Mouse (Mus musculus): ENCODE measurements around the gene Paqr7.

Gene Paqr7

DNA sequence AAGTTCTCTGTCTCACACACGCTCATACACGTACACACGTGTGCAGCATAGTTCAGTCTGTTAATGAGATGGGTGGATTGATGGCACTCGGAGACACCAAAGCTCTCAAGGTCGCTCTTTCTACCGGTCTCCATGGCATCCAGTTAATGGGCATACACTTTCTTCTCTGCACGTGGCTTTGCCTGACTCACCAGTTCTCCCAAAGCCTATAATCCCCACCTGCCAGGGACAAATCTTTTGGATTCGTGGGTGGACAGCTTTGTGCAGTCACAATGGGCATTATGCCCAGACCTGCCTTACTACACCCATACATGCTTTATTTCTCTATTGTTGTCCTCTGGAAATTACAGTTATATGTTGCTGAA is 39.3 kb downstream of the Paqr7 start:
- DNase-seq (ENCODE audit: low read depth): no peak

DNA sequence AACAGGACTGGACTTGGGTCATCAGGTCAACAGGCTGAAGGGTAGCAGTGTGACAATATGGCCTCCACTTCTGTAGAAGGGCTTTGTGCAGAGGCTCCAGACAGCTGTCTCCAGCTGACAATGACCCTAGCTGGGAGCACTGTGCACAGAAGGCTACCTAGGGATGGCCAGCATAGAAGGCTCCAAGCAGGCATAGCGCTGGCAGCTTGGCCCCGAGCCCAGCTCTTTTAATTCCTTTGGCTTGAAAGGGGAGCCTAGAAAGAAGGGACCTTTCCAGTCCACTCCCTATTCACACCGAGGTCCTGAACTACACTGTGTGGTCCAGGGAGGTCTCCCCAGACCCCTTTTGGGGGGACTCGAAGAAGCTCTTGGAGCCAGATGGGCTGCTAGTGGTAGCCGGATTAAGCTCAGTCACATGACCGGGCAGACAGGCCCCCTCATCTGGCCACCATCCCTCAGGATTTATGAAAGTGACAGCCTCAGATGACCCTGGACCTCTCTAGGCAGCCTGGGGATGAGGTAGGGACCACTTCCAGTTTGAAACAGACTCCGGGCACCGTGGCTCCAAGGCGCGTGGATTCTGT is 42.6 kb downstream of the Paqr7 start:
- no peak for DNase-seq (ENCODE audit: low read depth)

DNA sequence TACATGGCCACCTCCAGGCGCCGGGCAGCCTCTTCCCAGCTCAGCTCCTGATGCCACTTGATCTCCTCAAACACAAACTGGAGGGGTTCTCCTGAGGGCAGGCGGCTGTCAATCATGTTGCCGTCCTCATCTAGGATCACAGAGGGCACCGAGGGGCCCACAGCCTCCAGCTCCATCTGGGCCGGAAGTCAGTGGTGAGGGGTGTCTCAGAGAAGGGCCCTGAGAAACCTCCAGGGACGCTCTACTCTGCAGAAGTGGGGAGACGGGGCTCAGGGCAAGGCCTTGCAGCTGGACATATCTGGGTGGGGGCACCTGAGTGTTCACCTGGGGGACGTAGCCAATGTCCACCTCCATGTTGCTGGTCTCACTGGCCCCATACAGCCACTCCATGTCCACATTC is 46.2 kb downstream of the Paqr7 start:
- DNase-seq (ENCODE audit: low read depth): no peak

DNA sequence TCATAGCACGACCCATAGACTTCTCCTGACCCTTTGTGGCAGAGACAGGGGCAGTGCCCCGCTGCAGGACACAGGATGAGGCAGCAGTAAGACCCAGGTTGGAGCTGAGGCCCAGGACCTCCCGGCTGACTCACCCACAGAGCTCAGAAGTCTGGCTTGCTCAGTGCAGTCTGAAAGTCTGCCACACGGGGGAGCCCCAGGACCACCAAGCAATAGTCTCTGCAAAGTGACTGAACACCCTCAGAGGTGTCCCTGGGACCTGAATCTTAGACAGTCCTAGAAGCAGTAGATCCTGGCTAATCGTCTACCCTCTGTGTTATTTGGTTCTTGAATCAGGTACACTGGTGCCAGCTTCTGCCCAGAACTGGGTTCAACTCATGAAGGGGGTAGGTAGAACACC is 46.8 kb downstream of the Paqr7 start:
- peak; percentile 89 for DNase-seq (ENCODE audit: low read depth)

DNA sequence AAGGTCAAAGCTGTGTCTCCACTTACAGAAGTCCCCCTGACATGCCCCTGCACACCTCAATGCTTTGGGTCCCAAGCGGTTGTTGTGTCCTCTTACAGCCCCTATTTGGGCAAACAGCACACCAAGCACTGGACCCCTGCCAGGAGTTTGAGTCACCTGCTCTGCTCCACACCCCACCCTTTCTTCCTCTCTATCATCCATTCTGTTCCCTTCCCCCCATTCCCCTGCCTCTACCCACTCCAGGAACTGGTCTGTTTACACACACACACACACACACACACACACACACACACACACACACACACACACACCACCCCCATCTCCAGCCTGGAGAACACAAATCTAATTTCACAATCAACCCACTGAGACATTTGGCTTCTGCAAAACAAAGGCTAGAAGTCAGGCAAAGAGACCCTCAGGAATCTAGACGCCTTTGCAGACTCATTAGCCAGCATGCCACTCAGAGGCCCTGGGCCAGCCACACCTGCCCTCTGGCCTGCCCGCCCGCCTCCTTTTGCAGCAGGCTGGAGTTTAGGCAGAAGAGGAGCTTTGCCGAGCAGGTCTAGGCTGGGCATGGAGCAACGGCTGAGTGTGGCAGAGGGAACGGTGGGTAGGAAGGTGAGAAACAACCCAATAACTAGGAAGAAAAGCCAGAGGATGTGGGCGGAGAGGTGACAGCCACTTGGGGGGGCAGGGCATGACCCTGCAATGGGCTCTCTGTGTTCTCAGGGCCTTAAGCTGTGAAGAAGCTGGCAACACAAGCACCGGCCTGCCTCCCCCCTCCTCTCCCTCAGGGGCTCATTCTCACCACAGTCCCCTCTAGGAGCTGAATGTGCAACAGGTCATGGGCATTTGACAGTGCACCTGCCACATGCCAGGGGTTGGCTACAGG is 50.6 kb downstream of the Paqr7 start:
- DNase-seq (ENCODE audit: low read depth): no peak

DNA sequence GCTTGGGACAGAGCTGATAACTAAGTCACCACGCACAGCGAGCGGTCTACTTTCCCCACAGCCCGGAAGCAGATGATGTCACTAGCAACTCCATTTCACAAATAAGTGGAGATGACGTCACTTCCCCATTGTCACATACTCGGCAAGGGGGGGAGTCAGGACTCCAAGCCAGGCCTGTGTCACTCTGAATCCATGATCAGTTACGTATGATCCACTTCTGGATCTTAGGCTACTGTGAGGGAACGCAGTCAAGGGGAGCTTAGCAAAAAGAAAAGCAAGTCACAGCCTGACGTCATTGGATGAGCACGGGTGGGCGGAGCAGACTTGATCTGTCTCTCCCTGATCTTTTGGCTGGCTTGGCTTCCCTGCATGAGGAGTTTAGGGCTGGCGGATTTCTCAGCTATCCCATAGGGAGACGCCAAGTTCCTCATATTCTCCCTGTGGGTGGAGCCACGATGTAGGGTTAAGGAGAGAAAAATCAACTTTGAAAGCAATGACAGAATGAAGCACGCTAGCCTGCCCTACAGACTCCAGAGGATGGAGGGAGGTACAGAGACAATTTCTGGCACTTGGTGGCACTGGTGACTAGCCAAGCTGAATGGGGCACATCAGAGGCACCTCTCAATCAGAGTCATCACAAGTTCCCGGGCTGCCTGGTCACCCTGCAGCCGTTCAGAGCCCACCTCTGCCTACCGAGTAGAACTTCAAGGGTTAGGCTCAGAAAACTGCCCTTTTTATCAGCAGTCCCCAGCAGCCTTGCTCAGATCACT is 51.9 kb downstream of the Paqr7 start:
- DNase-seq (ENCODE audit: low read depth): peak; percentile 70

DNA sequence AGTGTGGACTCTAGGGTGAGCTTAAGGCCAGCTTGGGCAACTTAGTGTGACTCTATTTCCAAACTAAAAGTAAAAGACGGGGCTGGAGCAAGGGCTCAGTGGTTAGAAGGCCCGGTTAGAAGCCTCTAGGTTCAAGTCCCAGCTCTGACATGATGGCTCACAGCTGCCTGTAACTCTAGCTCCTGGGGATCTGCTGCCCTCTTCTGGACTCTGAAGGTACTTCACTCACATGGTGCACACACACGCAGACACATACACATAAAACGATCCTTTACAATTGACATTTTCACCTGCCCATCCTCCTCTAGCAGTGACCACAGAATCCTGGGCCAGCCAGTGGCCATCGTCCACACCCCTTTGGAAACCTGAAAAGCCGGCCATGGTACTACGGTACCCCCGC is 53.4 kb downstream of the Paqr7 start:
- no peak for DNase-seq (ENCODE audit: low read depth)

DNA sequence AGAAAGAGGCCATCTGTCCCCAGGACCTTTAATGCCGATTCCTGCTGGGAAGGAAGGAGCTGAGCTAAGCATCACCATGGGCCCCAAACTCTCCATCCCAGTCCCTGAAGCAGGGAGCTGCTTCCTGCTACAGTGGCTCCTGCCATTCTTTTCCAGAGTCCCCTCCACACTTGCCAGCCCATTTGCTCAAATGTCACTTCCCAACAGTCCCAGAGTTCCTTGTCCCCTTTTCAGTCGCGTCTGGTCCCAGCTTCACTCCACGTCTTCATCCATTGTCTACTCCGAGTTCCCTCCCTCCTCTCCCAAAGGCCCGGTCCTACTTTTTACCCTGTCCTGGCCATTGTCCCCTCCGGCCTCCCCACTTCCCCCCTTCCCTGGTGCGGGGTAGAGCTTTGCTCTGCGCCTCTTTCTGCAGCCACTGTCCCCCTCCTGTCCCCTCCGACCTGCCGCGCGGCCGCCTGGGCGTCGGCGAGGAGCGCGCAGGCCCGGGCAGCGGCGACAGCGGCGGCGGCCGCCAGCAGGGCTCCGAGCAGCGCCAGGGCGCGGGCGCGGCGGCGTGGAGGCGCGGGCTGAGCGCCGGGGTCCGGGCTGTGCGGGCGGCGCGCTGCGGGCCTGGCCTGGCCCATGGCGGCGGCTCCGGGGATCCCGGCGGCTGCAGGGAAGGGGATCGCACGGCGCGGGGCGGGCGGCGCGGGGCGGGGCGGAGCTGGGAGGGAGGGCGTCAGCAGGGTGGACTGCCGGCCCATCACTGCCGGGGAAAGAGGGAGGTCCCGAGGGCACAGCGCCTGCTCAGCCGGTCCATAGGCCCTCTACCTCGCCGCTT is 55.2 kb downstream of the Paqr7 start, which contains the start of gene Selenon:
Selenon (minus strand) TSS at position 673 of the 823 bp plus-strand sequence.
- no peak for DNase-seq (ENCODE audit: low read depth)

DNA sequence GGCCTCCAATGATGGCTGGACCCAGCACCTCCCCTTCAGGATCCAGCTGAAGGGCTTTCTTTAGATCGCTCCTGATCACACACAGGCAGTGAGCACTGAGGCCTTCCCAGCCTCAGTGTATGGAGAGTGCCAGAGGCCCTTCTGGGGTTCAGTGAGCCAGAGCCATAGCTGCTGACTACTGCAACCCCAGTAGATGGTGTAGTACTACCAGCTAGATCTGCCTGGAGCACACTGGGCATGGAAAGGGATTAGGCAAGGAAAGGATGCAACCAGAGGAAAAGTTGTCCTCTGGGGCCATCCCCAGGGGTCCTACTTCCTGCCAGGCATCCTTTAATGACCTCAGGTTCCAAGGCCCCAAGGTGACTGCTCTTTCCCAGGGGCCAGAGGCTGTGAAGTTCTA is 57.1 kb downstream of the Paqr7 start:
- DNase-seq (ENCODE audit: low read depth): no peak

DNA sequence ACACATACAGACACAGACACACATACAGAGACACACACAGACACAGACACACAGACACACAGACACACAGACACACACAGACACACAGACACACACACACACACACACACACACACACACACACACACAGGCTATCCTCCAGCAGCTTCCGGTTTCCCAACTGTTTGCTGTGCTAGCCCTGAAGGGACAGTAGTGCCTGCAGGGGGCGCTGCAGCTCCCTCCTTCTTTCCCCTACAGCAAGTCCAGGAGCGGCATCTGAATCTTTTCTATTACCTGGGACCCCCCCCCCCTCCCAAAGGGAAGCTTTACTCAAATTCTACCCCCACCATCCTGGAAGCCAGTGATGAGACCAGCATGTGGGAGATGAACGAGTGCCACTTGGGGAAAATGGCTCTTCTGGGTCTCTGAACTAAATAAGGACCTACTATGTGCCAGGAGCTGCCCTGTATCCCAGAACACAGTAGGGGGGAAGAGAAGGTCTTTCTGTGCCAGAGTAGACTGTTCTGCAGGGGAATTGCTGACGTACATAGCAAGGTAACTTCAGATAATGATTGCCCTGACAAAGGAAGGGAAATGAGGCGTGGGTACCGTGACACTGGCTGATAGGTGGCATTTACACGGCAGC is 59.6 kb downstream of the Paqr7 start:
- no peak for DNase-seq (ENCODE audit: low read depth)

DNA sequence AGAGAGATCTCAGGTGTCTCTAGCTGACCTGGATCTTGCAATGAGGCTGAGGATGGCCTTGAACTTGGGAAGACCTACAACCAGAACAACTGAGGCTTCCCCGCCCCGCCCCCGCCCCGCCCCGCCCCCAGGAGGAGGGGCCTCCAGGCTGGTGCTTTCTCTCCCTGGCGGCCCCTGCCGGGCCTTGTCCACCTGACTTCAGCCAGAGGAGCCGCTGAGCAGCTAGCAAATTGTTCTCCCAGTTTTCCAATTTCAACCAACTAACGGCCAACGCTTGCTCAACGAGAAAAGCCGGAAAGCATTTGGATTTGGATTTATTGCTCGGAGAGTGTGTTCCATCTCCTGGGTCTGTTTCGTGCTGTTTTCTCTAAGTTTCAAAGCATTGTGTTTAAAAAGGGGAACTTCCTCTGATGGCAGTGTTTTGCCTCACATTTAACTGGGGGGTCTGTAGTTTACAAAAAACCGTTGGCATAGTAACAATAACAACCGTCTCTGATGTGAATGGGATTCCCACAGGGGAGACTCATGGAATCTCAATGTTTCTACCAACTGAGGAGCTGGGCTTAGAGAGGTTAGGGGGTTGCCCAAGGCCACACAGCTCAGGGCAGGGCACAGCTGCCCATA is 61.2 kb downstream of the Paqr7 start:
- DNase-seq (ENCODE audit: low read depth): no peak

DNA sequence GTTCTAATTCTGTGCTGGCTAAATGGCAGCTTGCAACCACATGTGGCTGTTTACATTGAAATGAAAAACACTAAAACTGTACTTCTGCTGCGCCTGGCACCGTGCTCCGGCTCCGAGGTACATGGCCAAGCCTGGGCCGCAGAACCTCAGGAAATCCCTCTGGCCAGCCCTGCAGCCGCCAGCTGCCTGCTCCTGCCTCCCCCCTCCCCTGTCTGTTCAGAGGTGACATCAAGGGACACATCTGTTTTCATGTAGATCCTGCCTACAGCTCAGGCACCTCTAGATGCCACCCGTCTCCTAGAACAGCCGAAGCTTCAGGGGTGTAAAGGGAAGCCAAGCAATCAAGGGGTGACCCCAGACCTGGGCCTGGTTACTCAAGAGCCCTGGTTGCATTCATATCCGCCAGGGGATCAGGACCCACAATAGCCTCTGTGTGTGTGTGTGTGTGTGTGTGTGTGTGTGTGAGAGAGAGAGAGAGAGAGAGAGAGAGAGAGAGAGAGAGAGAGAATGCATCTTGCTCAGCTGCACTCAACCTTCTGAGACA is 62.1 kb downstream of the Paqr7 start:
- DNase-seq (ENCODE audit: low read depth): no peak

DNA sequence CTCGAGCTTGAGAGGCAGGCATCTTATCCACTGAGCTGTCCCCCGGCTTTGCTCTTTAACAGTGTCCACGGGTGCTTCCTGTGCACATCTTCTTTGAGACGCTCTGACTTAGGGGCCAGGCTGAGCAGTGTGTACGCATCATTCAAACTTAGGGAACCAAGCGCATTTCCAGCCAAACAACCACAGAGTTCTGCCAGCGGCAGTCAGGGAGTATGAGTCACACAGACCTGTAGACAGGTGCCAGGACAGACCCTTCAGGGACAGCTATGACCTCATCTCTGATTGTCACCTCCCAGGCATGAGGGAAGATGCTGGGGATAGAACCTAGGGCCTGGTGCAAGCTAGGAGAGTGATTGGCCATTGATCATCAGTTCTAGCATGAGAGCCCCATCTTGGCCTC is 62.7 kb downstream of the Paqr7 start:
- DNase-seq (ENCODE audit: low read depth): peak; percentile 46
